In genomic region chr7:112316239-112316638, GRCm38 (mm10) we compare ENCODE assay signal across 8 mouse cellular contexts.
A peak's percentile ranks its signal among the peaks of the same experiment; 100 is the strongest.
DNase-seq lines count a peak whose midpoint lies in the region; ATAC-seq lines count a peak whose summit lies in the region.

No protein-coding gene starts in this region.

- H3K9me3 ChIP-seq in hindbrain, embryonic 13.5 days = no peaks in the 10 kb centered on the region
- no peaks in the 10 kb centered on the region for H3K9me3 ChIP-seq in forebrain, embryonic 10.5 days

- H3K36me3 ChIP-seq in hindbrain, embryonic 13.5 days = no peaks in the 10 kb centered on the region
- H3K36me3 ChIP-seq in forebrain, embryonic 10.5 days (replicated peaks) = no peaks in the 10 kb centered on the region

- peaks cover 24% of the 10 kb centered on the region for H3K4me1 ChIP-seq in hindbrain, embryonic 13.5 days (replicated peaks)
- H3K4me1 ChIP-seq in forebrain, embryonic 10.5 days = peaks cover 5% of the 10 kb centered on the region; the same call in 1 of the 2 replicates

- H3K4me3 ChIP-seq in hindbrain, embryonic 13.5 days = no peak overlapping the region
- H3K4me3 ChIP-seq in forebrain, embryonic 10.5 days = no peak overlapping the region

- ATAC-seq in frontal cortex, adult (ENCODE audit: low TSS enrichment) = peak; percentile 72
- ATAC-seq in hindbrain, embryonic 13.5 days (ENCODE audit: low FRiP score) = no peak

- no peak overlapping the region for H3K4me2 ChIP-seq in hindbrain, embryonic 13.5 days

- H3K9ac ChIP-seq in hindbrain, embryonic 13.5 days = no peak overlapping the region

- WGBS in hindbrain, embryonic 13.5 days = 94% methylated on average over 1 of the region's 1 CpGs
- 87% methylated on average over 1 of the region's 1 CpGs for WGBS in forebrain, embryonic 10.5 days

- H3K27me3 ChIP-seq in hindbrain, embryonic 13.5 days = no peaks in the 10 kb centered on the region
- no peaks in the 10 kb centered on the region for H3K27me3 ChIP-seq in forebrain, embryonic 10.5 days (ENCODE audit: poor library complexity, severe bottlenecking)

- peak; percentile 41 for DNase-seq in urinary bladder, postnatal 14 days (ENCODE audit: low spot score)
- DNase-seq in urinary bladder, postnatal 25 days (ENCODE audit: low spot score) = no peak
- peak; percentile 81 for DNase-seq in heart, postnatal 4 days
- peak; percentile 61 for DNase-seq in ovary, postnatal 36 days (ENCODE audit: low spot score)
- no peak for DNase-seq in kidney, adult 8-10 months
- no peak for DNase-seq in forebrain, embryonic 10.5 days (ENCODE audit: extremely low spot score, low spot score)

- H3K27ac ChIP-seq in hindbrain, embryonic 13.5 days = no peak overlapping the region
- no peak overlapping the region for H3K27ac ChIP-seq in forebrain, embryonic 10.5 days

Comparison
In these comparisons a context has a peak if more than half of its experiments do, and no peak if none do; other contexts are left out.
1. DNase-seq: peak in urinary bladder, postnatal 14 days (single experiment), heart, postnatal 4 days (single experiment) and ovary, postnatal 36 days (single experiment); none in urinary bladder, postnatal 25 days (single experiment), kidney, adult 8-10 months (0 of 2) and forebrain, embryonic 10.5 days (single experiment).